In genomic region chr7:115751083-115751482, GRCm38 (mm10) we compare ENCODE assay signal across 16 mouse cellular contexts.
DNase-seq lines count a peak whose midpoint lies in the region; ATAC-seq and TF ChIP-seq lines count a peak whose summit lies in the region.
"Had no signal": no experiment of that assay in that cellular context is flagged by ENCODE, and none has a peak within 500 bp of the region (broad histone marks: within the 10 kb centered on the region; RNA-seq: fewer than 3 reads in every experiment).

No protein-coding gene starts in this region.

- TF ChIP-seq POLR2A in myocyte (IDR thresholded peaks at IDR 0.05; ENCODE audit: insufficient read length, low read depth) = no peak

- TF ChIP-seq CTCF in forebrain, postnatal 0 days (IDR thresholded peaks at IDR 0.05; ENCODE audit: low read depth) = no peak

- DNase-seq in forebrain, embryonic 10.5 days (ENCODE audit: extremely low spot score, low spot score) = no peak
- no peak for DNase-seq in forebrain, postnatal 0 days
- no peak for DNase-seq in limb, embryonic 10.5 days (ENCODE audit: low spot score)
- no peak for DNase-seq in thymus, postnatal 4 days
- DNase-seq in right cerebral cortex, adult 18-20 months = no peak
- DNase-seq: adrenal gland, postnatal 10 days; cerebellum, postnatal 36 days; gastrocnemius, postnatal 10 days; kidney, adult 8-10 months had no signal

- H3K9me3 ChIP-seq in forebrain, embryonic 10.5 days = no peaks in the 10 kb centered on the region
- no peaks in the 10 kb centered on the region for H3K9me3 ChIP-seq in forebrain, postnatal 0 days (ENCODE audit: low read length)
- H3K9me3 ChIP-seq in limb, embryonic 12.5 days = no peaks in the 10 kb centered on the region
- no peaks in the 10 kb centered on the region for H3K9me3 ChIP-seq in limb, embryonic 10.5 days (replicated peaks)
- H3K9me3 ChIP-seq in forebrain, embryonic 12.5 days = no peaks in the 10 kb centered on the region
- H3K9me3 ChIP-seq: liver, embryonic 12.5 days; neural tube, embryonic 13.5 days had no signal

- no peak overlapping the region for H3K4me3 ChIP-seq in forebrain, embryonic 10.5 days
- no peak overlapping the region for H3K4me3 ChIP-seq in forebrain, postnatal 0 days (ENCODE audit: low read depth, low read length)
- H3K4me3 ChIP-seq in limb, embryonic 12.5 days (replicated peaks) = no peak overlapping the region
- no peak overlapping the region for H3K4me3 ChIP-seq in limb, embryonic 10.5 days
- no peak overlapping the region for H3K4me3 ChIP-seq in forebrain, embryonic 12.5 days (replicated peaks)
- no peak overlapping the region for H3K4me3 ChIP-seq in myocyte
- H3K4me3 ChIP-seq: left cerebral cortex, adult 2 months; liver, embryonic 12.5 days; neural tube, embryonic 13.5 days had no signal

- H3K27me3 ChIP-seq in forebrain, embryonic 10.5 days (ENCODE audit: poor library complexity, severe bottlenecking) = no peaks in the 10 kb centered on the region
- no peaks in the 10 kb centered on the region for H3K27me3 ChIP-seq in forebrain, postnatal 0 days (ENCODE audit: insufficient read depth, low read length)
- H3K27me3 ChIP-seq in limb, embryonic 12.5 days = no peaks in the 10 kb centered on the region
- no peaks in the 10 kb centered on the region for H3K27me3 ChIP-seq in limb, embryonic 10.5 days (ENCODE audit: low read depth, poor library complexity, severe bottlenecking)
- no peaks in the 10 kb centered on the region for H3K27me3 ChIP-seq in forebrain, embryonic 12.5 days
- no peaks in the 10 kb centered on the region for H3K27me3 ChIP-seq in myocyte (ENCODE audit: control insufficient read depth, insufficient read depth, insufficient read length)
- H3K27me3 ChIP-seq: liver, embryonic 12.5 days; neural tube, embryonic 13.5 days had no signal

- peaks cover 81% of the 10 kb centered on the region for H3K4me1 ChIP-seq in forebrain, embryonic 10.5 days
- no peaks in the 10 kb centered on the region; the same call in 1 of the 2 replicates for H3K4me1 ChIP-seq in forebrain, postnatal 0 days (ENCODE audit: insufficient read depth)
- peaks cover 32% of the 10 kb centered on the region for H3K4me1 ChIP-seq in limb, embryonic 12.5 days (replicated peaks)
- peaks cover 36% of the 10 kb centered on the region for H3K4me1 ChIP-seq in limb, embryonic 10.5 days
- peaks cover 54% of the 10 kb centered on the region for H3K4me1 ChIP-seq in forebrain, embryonic 12.5 days

- no peak overlapping the region for H3ac ChIP-seq in myocyte (ENCODE audit: control insufficient read depth, insufficient read length)

- H3K9ac ChIP-seq in forebrain, postnatal 0 days = no peak overlapping the region
- H3K9ac ChIP-seq in limb, embryonic 12.5 days (replicated peaks) = no peak overlapping the region
- H3K9ac ChIP-seq in forebrain, embryonic 12.5 days = no peak overlapping the region
- H3K9ac ChIP-seq: liver, embryonic 12.5 days; neural tube, embryonic 13.5 days had no signal

- 18% methylated on average over 3 of the region's 3 CpGs for WGBS in forebrain, embryonic 10.5 days
- WGBS in forebrain, postnatal 0 days = 21% methylated on average over 3 of the region's 3 CpGs
- WGBS in limb, embryonic 12.5 days = 22% methylated on average over 3 of the region's 3 CpGs
- 37% methylated on average over 3 of the region's 3 CpGs for WGBS in limb, embryonic 10.5 days
- 7% methylated on average over 3 of the region's 3 CpGs for WGBS in forebrain, embryonic 12.5 days

- no peaks in the 10 kb centered on the region for H3K36me3 ChIP-seq in forebrain, embryonic 10.5 days (replicated peaks)
- H3K36me3 ChIP-seq in forebrain, postnatal 0 days (ENCODE audit: insufficient read depth) = no peaks in the 10 kb centered on the region
- no peaks in the 10 kb centered on the region for H3K36me3 ChIP-seq in limb, embryonic 12.5 days
- no peaks in the 10 kb centered on the region for H3K36me3 ChIP-seq in limb, embryonic 10.5 days
- H3K36me3 ChIP-seq in forebrain, embryonic 12.5 days (replicated peaks) = no peaks in the 10 kb centered on the region
- no peaks in the 10 kb centered on the region for H3K36me3 ChIP-seq in myocyte (ENCODE audit: control insufficient read depth, insufficient read depth)
- H3K36me3 ChIP-seq: neural tube, embryonic 13.5 days had no signal

- H3K4me2 ChIP-seq in forebrain, postnatal 0 days (ENCODE audit: low read depth) = no peak overlapping the region
- H3K4me2 ChIP-seq in limb, embryonic 12.5 days = no peak overlapping the region
- H3K4me2 ChIP-seq in forebrain, embryonic 12.5 days = peak overlapping the region; percentile 19; the same call in 1 of the 2 replicates
- peak overlapping the region; percentile 60 for H3K4me2 ChIP-seq in myocyte (ENCODE audit: low read depth)
- H3K4me2 ChIP-seq: heart, embryonic 11.5 days; liver, embryonic 12.5 days; neural tube, embryonic 13.5 days had no signal

- ATAC-seq in forebrain, postnatal 0 days = no peak
- ATAC-seq in limb, embryonic 12.5 days (ENCODE audit: insufficient number of reproducible peaks, insufficient read depth, low FRiP score, low TSS enrichment, low read depth) = no peak; the same call in 1 of the 2 replicates
- ATAC-seq in forebrain, embryonic 12.5 days (ENCODE audit: low FRiP score) = peak; percentile 7; the same call in 1 of the 2 replicates
- ATAC-seq: liver, embryonic 12.5 days had no signal

- H3K27ac ChIP-seq in forebrain, embryonic 10.5 days = peak overlapping the region; percentile 54; the same call in 1 of the 2 replicates
- H3K27ac ChIP-seq in forebrain, postnatal 0 days (ENCODE audit: low read depth, low read length) = no peak overlapping the region
- peak overlapping the region; percentile 18; the same call in 1 of the 2 replicates for H3K27ac ChIP-seq in limb, embryonic 12.5 days
- H3K27ac ChIP-seq in limb, embryonic 10.5 days = no peak overlapping the region
- 0 out of 2 replicates have a peak overlapping the region, but pooled peaks have one; percentile 14 for H3K27ac ChIP-seq in forebrain, embryonic 12.5 days
- H3K27ac ChIP-seq: left cerebral cortex, adult 2 months; liver, embryonic 12.5 days had no signal

- H3K79me2 ChIP-seq in myocyte (ENCODE audit: control insufficient read depth, insufficient read depth) = no peaks in the 10 kb centered on the region

TF ChIP-seq in myocyte, 11 proteins besides CTCF, POLR2A, EP300 and RAD21:
- TF ChIP-seq MAX (IDR thresholded peaks at IDR 0.05; ENCODE audit: low read depth) (no peak), MYOG (IDR thresholded peaks at IDR 0.05; ENCODE audit: control insufficient read depth in 1 of 3, insufficient read depth in 1 of 3, insufficient read length in 2 of 3, low read depth in 2 of 3) (peak in 1 of 3 experiments; percentile 10), MYOD1 (IDR thresholded peaks at IDR 0.05; ENCODE audit: control insufficient read depth in 1 of 3, insufficient read length in 2 of 3, low read depth in 2 of 3) (peak in 1 of 3 experiments; percentile 27)
TF ChIP-seq in myocyte: peak in this region for 2.

Comparison
In these comparisons a context has a peak if more than half of its experiments do, and no peak if none do; other contexts are left out.
1. H3K27ac ChIP-seq: peak in forebrain, embryonic 10.5 days (single experiment), limb, embryonic 12.5 days (single experiment) and forebrain, embryonic 12.5 days (single experiment); none in forebrain, postnatal 0 days (single experiment) and limb, embryonic 10.5 days (single experiment).
2. H3K4me2 ChIP-seq: peak in forebrain, embryonic 12.5 days (single experiment) and myocyte (single experiment); none in forebrain, postnatal 0 days (single experiment) and limb, embryonic 12.5 days (single experiment).